Mouse (Mus musculus) spleen, postnatal 4 days (tissue): ENCODE results near the gene 6030468B19Rik.

Experiments
- DNase-seq, 2 experiments: peaks; one replicate each; pipeline ENCODE4 v3.0.0; 2022; ENCODE audit warnings: low spot score in 2 of 2

6030468B19Rik gene

GRCm38 (mm10) chr11:117855360-117855759 lies 57.9 kb downstream of the 6030468B19Rik start:
- DNase-seq, result no peak

- no peak for DNase-seq
Observed at GRCm38 (mm10) chr11:117855975-117856374, 58.5 kb downstream of the 6030468B19Rik start.
